Mouse (Mus musculus): ENCODE measurements around the gene Hist2h2ac. TPM values are rescaled to one million over a fixed set of nuclear protein-coding genes. Genes with fewer than 3 reads are reported as not detected.
A peak's percentile ranks its signal among the peaks of the same experiment; 100 is the strongest.
"Not testable (repeated sequence)": the region's sequence is repeated elsewhere in the genome, so short reads cannot be mapped to it uniquely, and the experiment has no call there.

The Hist2h2ac gene
- total RNA-seq, 2 experiments from 2014 or later = 103 to 121 TPM

DNA sequence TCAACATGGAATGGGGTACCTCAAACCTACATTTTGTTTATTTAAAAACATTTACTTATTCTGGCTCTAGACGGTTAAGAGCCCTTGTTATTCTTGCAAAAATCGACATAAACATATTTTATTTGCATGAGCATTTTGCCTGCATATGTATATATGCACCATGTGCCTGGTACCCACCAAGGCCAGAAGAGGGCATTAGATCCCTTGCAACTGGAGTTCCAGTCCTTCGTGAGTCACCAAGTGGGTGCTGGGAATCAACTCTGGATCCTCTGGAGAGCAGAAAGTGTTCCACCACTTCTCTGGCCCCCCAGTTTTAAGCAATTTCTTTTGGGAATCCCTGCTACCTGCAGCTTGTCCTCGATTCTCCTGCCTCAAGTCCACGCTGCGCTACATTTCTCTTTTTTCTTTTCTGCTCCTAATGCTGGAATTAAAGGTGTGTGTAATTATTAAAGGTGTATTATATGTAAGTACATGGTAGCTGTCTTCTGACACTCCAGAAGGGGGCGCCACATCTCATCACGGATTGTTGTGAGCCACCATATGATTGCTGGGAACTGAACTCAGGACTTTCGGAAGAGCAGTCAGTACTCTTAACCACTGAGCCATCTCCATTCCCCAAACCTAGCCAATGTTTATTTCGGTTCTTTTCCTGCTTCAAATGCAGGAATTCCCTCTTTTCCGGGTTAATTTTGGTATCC is 24.9 kb downstream of the Hist2h2ac start:
- intact Hi-C loops (cut with DNase I) = no loop called here
- DNase-seq = peak in 1 of 2 experiments; percentile 24

DNA sequence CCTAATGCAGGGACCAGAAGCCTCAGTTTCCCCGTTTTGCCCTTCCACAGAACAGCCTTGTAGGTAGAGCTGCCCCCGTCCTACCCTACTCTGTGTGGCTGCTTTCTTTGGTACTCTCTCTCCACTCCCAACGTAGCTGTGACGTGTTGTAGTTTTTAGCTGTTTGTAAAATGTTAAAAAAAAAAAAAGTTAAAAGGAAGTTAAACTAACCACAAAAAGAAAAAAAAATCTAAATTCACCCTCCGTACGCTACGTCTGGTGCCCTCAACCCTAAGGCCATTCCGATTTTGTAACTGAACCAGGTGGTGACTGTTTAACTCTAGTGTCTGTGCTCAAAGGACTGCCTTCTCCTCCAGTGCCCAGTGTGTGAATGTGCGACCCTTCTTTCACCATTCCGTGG is 25.7 kb downstream of the Hist2h2ac start:
- no peak for DNase-seq
- intact Hi-C loops (cut with DNase I) = no loop called here

- DNase-seq = peak; percentile 23 to 60
- intact Hi-C loops (cut with DNase I) = no loop called here
Measured at GRCm38 (mm10) chr3:96192977-96193376, 27.7 kb downstream of the Hist2h2ac start.

DNA sequence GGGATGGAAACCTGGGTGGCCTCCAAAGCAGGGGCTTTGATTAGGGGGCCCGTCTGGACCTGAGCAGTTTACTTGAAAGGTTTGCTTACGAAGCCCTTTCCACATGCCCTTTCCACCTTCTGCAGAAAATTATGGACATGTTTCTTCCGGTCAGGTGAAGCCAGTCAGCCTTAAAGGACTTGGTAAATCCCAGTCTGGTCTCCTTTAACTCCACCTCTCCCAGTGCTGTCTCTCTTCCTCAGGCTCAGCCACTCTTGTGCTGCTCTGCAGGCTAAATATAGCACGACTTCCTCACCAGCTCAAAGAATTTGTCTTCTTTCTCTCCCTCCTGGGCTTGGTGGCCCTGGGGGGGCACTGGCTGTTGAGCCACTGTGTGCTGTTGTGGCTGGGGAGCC is 38.3 kb downstream of the Hist2h2ac start:
- peak in 1 of 2 experiments; percentile 43 for DNase-seq
- intact Hi-C loops (cut with DNase I) = no loop called here

DNA sequence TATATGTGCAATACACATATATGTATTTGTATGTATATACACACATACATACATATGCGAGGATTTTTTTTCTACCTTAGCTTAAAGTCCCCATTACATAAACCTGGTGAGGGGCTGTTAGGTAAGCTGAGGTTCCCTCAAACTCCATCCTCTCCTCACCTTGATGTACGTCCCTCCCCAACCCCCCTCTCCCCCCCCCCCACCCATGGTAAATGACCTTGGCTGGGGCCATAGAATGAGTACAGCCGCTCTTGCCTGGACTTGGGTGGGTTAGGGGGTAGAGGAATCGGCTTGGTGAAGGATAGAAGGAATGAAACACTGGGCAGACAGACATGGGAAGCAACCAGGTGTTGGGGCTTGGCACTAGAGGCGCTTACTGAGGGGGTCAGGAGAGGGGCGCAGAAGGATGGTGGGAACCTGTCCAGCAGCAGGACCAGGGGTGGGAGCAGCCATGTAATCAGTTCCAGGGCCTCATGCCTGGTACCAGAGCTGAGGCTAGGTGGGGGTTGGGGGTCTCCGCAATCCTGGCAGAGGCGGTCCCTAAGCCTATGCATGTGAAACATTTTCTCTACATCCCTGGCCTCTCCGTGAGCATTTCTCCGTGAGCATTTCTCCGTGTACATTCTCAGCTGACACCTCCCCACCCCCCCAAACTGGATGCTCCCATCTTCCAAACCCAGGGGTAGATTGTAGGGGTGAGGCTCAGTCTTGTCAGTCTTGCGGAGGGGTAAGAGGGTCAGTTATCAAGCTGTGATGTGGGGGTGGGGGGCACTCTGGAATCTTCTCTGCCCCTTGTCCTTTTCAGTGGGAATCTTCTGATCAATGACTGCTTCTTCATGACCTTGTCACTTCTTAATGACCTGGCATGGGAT is 38.9 kb downstream of the Hist2h2ac start:
- intact Hi-C loops (cut with DNase I) = no loop called here
- DNase-seq = no peak

DNA sequence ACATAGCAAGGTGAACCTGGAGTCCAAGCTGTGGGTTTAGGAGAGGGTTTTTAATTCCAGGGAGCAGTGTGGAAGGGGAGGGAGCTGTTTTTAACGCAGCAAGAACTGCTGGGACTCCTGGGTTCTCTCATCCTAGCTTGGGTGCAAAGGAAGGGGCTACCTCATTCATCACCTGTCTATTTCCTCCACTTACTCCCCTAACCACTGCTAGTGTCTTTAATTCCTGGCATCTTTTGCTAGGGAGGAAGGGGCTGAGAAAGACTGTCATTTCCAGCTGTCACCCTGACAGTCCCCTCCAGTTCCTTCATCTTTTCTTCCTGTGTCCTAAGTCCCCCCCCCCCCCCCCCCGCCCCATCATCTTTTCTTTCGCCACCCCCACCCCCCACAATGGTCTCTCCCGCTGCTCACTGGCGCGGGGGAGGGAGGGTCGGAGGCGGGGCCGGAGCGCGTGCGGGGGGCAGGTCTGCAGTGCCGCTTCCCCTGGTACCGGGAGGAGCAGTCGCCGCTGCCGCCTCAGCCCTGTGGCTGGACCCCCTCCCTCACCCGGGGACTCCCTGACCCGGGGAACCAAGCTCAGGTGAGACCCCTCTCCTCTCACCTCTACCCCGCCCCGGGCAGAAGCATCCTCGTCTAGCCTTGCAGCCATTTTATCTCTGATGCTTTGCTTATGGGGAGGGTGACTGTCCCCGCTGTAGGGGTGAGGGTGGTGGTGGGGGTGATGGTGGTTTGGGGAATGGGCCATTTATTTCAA is 39.8 kb downstream of the Hist2h2ac start, which contains the start of gene Sv2a:
TSS of gene Sv2a (plus strand) at position 425 of the 751 bp plus-strand sequence.
- intact Hi-C loops (cut with DNase I) = no loop called here
- peak; percentile 64 to 66 for DNase-seq

- intact Hi-C loops (cut with DNase I) = no loop called here
- peak; percentile 80 for DNase-seq
Measured at GRCm38 (mm10) chr3:96179531-96179930, 41.1 kb downstream of the Hist2h2ac start.

- DNase-seq = no peak
- intact Hi-C loops (cut with DNase I) = no loop called here
Measured at GRCm38 (mm10) chr3:96178902-96179301, 41.8 kb downstream of the Hist2h2ac start.

DNA sequence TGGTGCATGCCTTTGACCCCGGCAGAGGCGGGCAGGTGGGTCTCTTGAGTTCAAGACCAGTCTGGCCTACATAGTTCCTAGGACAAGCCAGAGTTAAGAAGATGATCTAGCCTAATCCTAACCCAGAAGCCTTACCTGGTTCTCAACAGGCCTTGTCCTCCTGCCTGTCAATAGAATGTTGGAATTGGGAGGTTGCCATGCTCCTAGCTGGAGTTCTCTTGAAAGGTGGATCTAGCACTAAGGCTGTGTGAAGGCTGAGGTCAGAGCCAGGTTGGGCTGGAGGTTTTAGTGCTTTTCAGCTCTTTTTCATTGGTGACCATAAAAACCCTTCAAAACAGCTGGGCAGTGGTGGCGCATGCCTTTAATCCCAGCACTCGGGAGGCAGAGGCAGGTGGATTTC is 42.3 kb downstream of the Hist2h2ac start:
- intact Hi-C loops (cut with DNase I) = no loop called here
- no peak for DNase-seq

DNA sequence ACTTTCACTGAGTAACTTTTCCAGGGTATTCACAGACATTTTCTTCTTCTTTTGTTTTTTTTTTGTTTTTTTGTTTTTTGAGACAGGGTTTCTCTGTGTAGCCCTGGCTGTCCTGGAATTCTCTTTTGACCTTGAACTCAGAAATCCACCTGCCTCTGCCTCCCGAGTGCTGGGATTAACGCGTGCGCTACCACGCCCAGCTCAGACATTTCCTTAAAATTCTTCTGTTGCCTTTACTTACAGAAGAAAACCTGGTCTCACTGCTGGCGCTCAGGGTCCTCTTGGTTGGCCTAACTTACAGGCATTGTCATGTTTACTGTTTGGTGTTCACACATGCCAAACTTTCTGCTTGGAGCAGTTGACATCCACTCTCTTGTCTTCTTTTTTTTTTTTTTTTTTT is 45.4 kb downstream of the Hist2h2ac start:
- no peak for DNase-seq
- intact Hi-C loops (cut with DNase I) = loop anchor here (2.0 kb wide), 1 partner anchor 46 kb away; the partner anchor contains the start of genes Hist2h2ac and Hist2h2be

DNA sequence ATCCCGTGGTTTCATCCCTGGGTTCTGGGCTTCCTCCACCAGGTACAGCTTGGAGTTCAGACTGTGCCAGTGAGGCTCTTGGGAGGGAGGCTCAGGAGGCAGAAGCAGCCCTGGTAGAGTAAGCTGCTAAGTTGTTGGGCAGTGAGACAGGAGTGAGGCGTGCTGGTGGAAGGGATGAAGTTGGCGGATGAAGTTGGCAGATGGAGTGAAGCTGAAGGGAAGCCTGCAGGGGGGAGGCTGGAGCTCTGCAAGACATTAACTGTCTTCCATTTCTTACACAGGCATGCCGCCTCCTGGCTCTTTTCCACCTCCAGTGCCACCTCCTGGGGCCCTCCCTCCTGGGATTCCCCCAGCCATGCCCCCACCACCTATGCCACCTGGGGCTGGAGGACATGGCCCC is 46.6 kb downstream of the Hist2h2ac start:
- intact Hi-C loops (cut with DNase I) = loop anchor here (2.0 kb wide), 1 partner anchor 47 kb away; the partner anchor contains the start of genes Hist2h2ac and Hist2h2be
- DNase-seq = not testable (repeated sequence)

DNA sequence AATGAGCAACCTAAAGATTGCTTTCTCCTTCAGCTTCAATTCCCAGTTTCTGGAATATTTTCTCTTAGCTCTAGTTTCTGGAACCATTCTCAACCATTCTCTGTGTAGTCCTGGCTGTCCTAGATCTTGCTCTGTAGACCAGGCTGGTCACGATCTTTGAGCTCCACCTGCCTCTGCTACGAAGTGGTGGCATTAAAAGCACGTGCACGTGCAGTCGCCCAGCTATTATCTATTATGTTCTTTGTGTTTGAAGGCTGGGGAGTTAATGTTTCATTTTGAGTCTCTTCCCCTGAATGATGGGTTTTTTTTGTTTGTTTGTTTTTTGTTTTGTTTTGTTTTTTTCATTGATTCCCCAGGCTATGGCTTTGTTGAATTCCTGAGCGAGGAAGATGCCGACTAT is 47.5 kb downstream of the Hist2h2ac start:
- DNase-seq = no peak
- intact Hi-C loops (cut with DNase I) = no loop called here

DNA sequence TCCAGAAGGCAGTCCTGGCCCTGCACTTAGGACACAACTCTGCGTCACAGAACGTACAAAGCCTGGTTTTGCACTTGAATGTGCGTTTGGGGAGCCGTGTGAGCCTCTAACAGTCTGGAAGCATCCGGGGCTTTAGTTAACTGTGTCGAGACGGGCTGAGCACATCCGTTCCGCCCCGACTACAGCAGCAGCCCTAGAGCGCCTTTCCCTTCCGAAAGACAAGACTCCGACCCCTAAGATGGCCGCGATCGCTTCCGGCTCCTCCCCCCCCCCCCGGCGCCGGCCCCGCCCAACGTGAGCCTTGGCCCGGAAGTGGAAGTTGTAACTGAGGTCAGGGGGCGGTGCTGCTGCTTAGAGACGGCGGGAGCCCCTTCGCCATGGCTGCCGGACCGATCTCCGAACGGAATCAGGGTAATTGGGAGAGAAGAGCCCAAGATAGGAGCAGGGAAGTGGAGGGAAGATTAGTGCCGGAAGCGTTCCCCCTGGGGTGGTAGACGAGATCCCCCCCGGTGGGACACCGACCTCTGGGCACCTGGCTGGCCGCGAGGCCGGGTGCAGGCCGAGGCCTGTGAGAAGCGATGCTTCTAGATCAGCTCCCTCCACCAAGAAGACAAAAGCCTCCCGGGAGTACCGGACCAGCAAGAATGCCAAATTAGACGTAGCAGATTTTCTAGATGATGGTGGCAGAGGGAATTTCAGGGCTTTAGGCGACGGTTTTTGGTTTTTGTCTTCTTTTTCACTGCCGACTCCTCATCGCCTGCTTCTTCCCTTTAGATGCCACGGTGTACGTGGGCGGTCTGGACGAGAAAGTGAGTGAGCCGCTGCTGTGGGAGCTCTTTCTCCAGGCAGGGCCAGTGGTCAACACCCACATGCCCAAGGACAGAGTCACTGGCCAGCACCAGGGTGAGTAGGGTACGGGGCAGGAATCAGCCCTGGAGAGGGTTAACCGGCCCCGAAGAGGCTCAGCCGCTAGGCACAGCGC is 48.2 kb downstream of the Hist2h2ac start, which contains the start of gene Sf3b4:
TSS of gene Sf3b4 (plus strand) at position 136 of the 982 bp plus-strand sequence.
- intact Hi-C loops (cut with DNase I) = no loop called here
- peak; percentile 87 to 89 for DNase-seq

GRCm38 (mm10) chr3:96171583-96172196 is 49.0 kb downstream of the Hist2h2ac start:
- intact Hi-C loops (cut with DNase I) = no loop called here
- DNase-seq = no peak

- intact Hi-C loops (cut with DNase I) = no loop called here
- peak in 1 of 2 experiments; percentile 21 for DNase-seq
Measured at GRCm38 (mm10) chr3:96170976-96171545, 49.6 kb downstream of the Hist2h2ac start.
